Mouse (Mus musculus) limb, embryonic 12.5 days (tissue): ENCODE results near the gene Igsf21. TPM values are rescaled to one million over a fixed set of nuclear protein-coding genes. Genes with fewer than 3 reads are reported as not detected.

Experiments
- ATAC-seq: fragments of 200-750 bp; cut with Nextera tagmentation; 2 replicates; pipeline ENCODE4 v1.8.0; 2017; ENCODE audit warnings: low read depth, moderate TSS enrichment; ENCODE audit not compliant: insufficient number of reproducible peaks, insufficient read depth, low FRiP score, low TSS enrichment
- H3K27ac ChIP-seq: fragments of 300-500 bp; sonication (generic); 2 replicates; pipeline ENCODE4 v1.5.1; 2016; ENCODE audit warnings: mild to moderate bottlenecking, moderate library complexity
- H3K27me3 ChIP-seq: fragments of 300-500 bp; sonication (generic); 2 replicates; pipeline ENCODE4 v1.6.1; 2016; ENCODE audit warnings: mild to moderate bottlenecking, moderate library complexity
- H3K36me3 ChIP-seq: fragments of 300-500 bp; sonication (generic); 2 replicates; pipeline ENCODE4 v1.6.1; 2016; ENCODE audit warnings: mild to moderate bottlenecking, moderate library complexity
- H3K4me1 ChIP-seq: fragments of 300-500 bp; sonication (generic); replicated peaks from 2 replicates; pipeline ENCODE4 v1.6.1; 2016
- H3K4me2 ChIP-seq: fragments of 300-500 bp; sonication (generic); 2 replicates; pipeline ENCODE4 v1.6.1; 2016; ENCODE audit warnings: mild to moderate bottlenecking, moderate library complexity
- H3K4me3 ChIP-seq: fragments of 300-500 bp; sonication (generic); replicated peaks from 2 replicates; pipeline ENCODE4 v1.5.1; 2016; ENCODE audit warnings: mild to moderate bottlenecking
- H3K9ac ChIP-seq: fragments of 300-500 bp; sonication (generic); replicated peaks from 2 replicates; pipeline ENCODE4 v1.6.1; 2016; ENCODE audit warnings: mild to moderate bottlenecking, moderate library complexity
- H3K9me3 ChIP-seq: fragments of 300-500 bp; sonication (generic); 2 replicates; pipeline ENCODE4 v1.6.1; 2016; ENCODE audit warnings: mild to moderate bottlenecking, moderate library complexity
- WGBS: fragments of 180-500 bp; shearing (Covaris S2); methylation state at CpG from one replicate; pipeline ENCODE4 v1.1.7; 2016; 5-methylcytosine and 5-hydroxymethylcytosine counted together
- polyA plus RNA-seq: library from polyadenylated mRNA; unstranded; fragments of >200 nt; fragmentation: Nextera tagmentation; extraction: Ambion mirVana; gene quantifications from 2 replicates; pipeline ENCODE4 v1.2.1, GENCODE M21; 2016

Gene Igsf21
- polyA plus RNA-seq, 1 experiment from 2014 or later, result not detected

DNA sequence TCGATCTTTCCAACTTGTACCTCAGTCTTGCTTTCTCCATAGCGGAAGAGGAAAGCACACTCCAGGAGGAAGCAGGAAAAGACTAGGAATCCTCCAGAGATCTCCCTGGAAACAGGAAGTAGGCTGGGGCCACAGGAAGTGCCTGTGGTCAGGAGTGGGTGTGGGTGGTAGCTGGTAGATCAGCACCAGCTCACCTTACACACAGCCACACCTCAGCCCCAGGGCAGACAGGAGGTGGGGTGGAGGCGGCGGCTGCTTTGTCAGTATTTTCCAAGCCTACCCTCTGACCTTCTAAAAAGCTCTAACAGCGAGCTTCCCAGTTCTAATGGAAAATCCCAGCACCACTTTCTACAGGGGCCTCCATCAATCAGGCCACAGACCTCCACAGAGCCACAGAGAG lies 107.7 kb downstream of the Igsf21 start:
- H3K4me2 ChIP-seq, result no peak overlapping the region
- no peak overlapping the region for H3K27ac ChIP-seq
- peaks cover 16% of the 10 kb centered on the region for H3K4me1 ChIP-seq
- ATAC-seq, result no peak
- peaks cover 18% of the 10 kb centered on the region; the same call in 1 of the 2 replicates for H3K9me3 ChIP-seq
- no peaks in the 10 kb centered on the region for H3K36me3 ChIP-seq
- peaks cover 24% of the 10 kb centered on the region for H3K27me3 ChIP-seq
- no peak overlapping the region for H3K4me3 ChIP-seq
- 60% methylated on average over 5 of the region's 5 CpGs for WGBS
- no peak overlapping the region for H3K9ac ChIP-seq

DNA sequence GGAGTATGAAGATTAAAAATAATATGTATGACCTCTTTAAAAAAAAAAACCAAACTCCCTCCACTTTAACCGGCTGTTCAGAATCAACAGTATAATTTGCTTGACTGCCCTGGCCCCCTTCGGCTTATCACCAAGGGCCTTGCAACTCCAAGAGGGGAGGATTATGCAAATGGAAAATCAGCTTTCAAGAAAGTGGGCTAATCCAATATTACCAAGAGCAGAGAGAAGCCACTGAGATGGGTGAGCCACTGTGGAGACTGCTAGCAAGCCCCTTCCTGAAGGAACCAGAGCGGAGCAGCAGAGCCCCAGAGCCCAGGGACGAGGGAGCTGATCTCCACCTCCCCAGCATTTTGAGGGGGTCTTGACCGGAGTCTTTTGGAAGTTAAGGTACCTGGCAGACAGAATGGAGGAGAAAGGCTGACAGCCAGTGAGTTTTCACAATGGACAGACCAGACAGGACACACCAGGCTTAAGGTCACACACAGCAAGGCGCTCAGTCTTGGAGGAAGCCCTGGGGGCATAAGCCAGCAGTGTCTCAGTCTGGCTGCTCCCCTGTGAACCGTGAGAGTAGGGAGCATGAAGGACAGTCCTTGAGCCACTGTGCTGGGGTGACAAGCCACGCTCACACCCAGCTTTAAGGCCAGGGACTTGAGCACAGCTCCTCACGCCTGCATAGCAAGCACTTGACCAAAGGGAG lies 114.8 kb downstream of the Igsf21 start:
- no peak overlapping the region for H3K4me2 ChIP-seq
- 33% methylated on average over 9 of the region's 9 CpGs for WGBS
- peaks cover 22% of the 10 kb centered on the region for H3K27me3 ChIP-seq
- ATAC-seq, result no peak
- peaks cover 28% of the 10 kb centered on the region for H3K4me1 ChIP-seq
- no peak overlapping the region for H3K4me3 ChIP-seq
- no peak overlapping the region for H3K27ac ChIP-seq
- H3K9me3 ChIP-seq, result peaks cover 11% of the 10 kb centered on the region; the same call in 1 of the 2 replicates
- no peaks in the 10 kb centered on the region for H3K36me3 ChIP-seq
- no peak overlapping the region for H3K9ac ChIP-seq

DNA sequence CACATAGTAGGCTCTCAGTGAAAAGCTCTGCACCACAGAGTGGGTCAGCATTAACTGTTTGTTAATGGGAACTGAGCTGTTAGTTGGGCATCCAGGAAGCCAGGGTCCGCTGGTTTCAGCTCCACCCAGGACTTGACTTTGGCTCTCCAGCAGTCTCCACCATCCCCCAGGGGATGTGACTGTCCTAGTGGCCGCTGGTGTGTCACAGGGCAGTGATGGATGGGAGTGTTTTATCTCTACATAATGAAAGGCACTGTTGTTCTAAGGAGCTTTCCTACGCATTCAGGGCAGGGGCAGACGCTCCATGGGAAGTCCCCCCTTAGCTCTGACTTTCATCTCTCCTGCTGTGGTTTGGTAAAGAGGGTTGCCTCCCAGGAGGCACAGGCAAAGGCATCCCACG lies 115.4 kb downstream of the Igsf21 start:
- WGBS, result 9% methylated on average over 5 of the region's 5 CpGs
- no peak for ATAC-seq

DNA sequence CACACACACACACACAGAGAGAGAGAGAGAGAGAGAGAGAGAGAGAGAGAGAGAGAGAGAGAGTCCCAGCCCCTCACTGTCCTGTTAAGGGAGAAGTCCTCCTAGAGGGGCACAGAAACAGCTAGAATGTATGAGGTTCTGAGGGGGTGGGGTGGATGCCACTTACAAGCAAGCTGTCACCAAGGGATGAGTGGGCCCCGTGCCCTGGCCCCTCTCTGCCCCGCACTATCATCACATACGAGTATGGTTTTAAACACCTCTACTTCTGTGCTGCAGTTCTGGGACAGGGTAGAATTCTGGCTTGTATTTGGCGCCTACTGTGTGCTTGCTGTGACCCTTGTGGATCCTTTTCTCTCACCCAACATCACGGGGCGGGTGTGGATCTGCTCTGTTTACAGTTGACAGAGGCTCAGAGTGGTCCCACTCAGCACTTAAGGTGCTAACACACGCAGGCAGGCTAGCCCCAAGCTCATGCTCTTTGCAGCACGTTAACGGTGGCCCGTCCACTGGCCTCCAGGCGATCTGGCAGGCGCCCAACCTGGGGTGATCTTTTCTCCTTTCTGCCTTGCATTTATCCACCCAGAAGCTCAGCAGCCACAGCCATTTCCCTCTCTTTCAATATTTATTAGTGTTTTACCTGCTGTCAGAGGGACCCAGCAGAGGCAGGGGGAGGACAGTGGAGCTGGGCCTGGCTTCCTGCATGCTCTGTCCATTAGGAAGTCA lies 116.9 kb downstream of the Igsf21 start:
- Histone ChIP-seq H3K27ac (no peak overlapping the region), H3K4me2 (no peak overlapping the region), H3K9ac (no peak overlapping the region), H3K4me3 (no peak overlapping the region), H3K27me3 (peaks cover 18% of the 10 kb centered on the region), H3K36me3 (no peaks in the 10 kb centered on the region), H3K9me3 (no peaks in the 10 kb centered on the region), H3K4me1 (peaks cover 33% of the 10 kb centered on the region)
- ATAC-seq, result no peak
- 55% methylated on average over 12 of the region's 12 CpGs for WGBS

More for the DNA sequence above, 115.4 kb downstream of the Igsf21 start:
- no peak overlapping the region for H3K9ac ChIP-seq
- H3K4me1 ChIP-seq, result peaks cover 28% of the 10 kb centered on the region
- H3K27ac ChIP-seq, result no peak overlapping the region
- H3K4me2 ChIP-seq, result no peak overlapping the region
- H3K4me3 ChIP-seq, result no peak overlapping the region
- peaks cover 22% of the 10 kb centered on the region for H3K27me3 ChIP-seq
- H3K36me3 ChIP-seq, result no peaks in the 10 kb centered on the region
- H3K9me3 ChIP-seq, result peaks cover 6% of the 10 kb centered on the region; the same call in 1 of the 2 replicates

DNA sequence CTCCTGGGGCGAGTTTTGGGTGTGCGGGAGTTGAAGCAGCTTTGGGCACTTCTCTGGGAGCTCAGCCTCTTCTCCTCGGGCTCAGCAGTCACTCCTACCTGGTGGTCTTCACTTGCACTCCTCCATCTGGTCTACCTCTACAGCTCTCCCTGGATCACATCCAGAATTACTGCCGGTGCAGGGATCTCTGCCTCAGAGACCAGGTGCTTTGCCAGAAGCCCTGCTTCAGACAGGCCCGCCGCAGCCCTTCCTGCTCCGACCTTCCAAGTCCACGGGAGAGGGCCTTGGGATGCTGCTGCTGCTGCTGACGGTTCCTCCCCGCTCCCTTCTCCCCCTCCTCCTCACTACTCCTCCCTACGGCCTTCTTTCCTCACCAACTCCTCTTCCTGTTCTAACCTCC lies 118.5 kb downstream of the Igsf21 start:
- no peaks in the 10 kb centered on the region for H3K36me3 ChIP-seq
- ATAC-seq, result no peak
- H3K27ac ChIP-seq, result no peak overlapping the region
- peaks cover 30% of the 10 kb centered on the region for H3K4me1 ChIP-seq
- H3K9ac ChIP-seq, result no peak overlapping the region
- no peaks in the 10 kb centered on the region for H3K9me3 ChIP-seq
- peaks cover 19% of the 10 kb centered on the region for H3K27me3 ChIP-seq
- no peak overlapping the region for H3K4me3 ChIP-seq
- 74% methylated on average over 11 of the region's 11 CpGs for WGBS
- H3K4me2 ChIP-seq, result no peak overlapping the region

DNA sequence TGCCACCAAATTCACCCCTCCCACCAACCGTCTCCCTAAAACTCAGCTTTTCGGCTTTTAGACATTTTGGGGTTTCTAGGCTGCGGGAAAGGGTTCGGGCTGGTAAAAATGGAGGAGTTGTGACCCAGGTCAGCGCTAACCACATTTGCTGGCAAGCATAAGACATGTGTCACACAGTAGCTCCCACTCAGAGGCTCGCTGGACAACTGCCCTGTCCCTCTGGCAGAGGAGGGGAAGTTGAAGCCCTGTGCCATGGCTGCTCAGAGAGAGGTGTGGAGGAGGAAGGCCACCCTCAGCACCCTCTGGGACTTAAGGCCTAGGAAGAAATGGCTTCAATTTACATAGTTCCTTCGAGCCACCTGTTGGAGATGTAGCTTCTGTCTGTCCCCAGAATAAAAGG lies 120.8 kb downstream of the Igsf21 start:
- Histone ChIP-seq H3K9me3 (no peaks in the 10 kb centered on the region), H3K9ac (no peak overlapping the region), H3K27ac (no peak overlapping the region), H3K4me3 (no peak overlapping the region), H3K36me3 (no peaks in the 10 kb centered on the region), H3K4me1 (peaks cover 29% of the 10 kb centered on the region), H3K4me2 (no peak overlapping the region), H3K27me3 (peaks cover 6% of the 10 kb centered on the region)
- WGBS, result 78% methylated on average over 7 of the region's 7 CpGs
- no peak for ATAC-seq

DNA sequence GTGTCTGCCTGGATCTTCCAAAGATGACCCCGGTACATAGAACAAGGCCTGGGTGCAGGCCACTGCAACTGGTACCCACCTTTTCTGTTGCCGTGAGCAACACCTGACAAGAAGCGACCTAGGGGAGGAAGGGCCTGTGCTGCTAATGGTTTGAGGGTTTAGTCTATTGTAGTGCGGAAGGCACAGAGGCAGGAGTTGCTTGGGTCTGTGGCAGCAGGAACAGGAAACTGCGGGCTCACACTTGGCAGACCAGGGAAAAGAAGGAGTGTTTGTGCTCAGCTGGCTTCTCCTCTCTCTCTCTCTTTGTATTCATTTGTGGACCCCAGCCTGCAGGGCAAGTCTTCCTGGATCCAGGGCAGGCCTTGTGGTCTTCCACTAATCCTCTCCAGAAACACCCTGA lies 124.0 kb downstream of the Igsf21 start:
- peaks cover 6% of the 10 kb centered on the region for H3K27me3 ChIP-seq
- H3K9me3 ChIP-seq, result no peaks in the 10 kb centered on the region
- WGBS, result 89% methylated on average over 5 of the region's 5 CpGs
- no peak overlapping the region for H3K27ac ChIP-seq
- no peak for ATAC-seq
- H3K4me1 ChIP-seq, result peaks cover 15% of the 10 kb centered on the region; the same call in 1 of the 2 replicates
- no peak overlapping the region for H3K9ac ChIP-seq
- H3K4me2 ChIP-seq, result no peak overlapping the region
- H3K4me3 ChIP-seq, result no peak overlapping the region
- H3K36me3 ChIP-seq, result no peaks in the 10 kb centered on the region

DNA sequence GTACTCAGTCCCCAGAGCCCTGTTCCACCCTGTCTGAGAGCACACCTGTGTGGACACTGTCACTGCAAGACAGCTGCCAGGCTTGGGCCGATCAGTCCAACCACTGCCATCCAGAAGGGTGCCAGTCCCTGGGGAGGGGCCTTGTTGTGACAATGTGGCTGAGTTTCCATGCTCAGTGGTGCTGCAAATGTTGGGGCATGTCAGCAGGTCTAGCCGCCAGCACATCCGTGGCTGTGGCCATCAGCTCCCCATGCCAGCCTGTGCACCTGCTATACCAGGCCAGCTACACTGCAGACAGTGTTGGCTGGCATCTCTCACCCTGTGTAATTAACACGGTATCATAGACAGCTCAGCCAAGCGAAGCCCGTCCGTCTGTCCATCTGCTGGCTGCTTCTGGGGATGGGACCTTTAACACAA lies 129.3 kb downstream of the Igsf21 start:
- no peaks in the 10 kb centered on the region for H3K9me3 ChIP-seq
- no peak overlapping the region for H3K4me2 ChIP-seq
- peaks cover 12% of the 10 kb centered on the region for H3K4me1 ChIP-seq
- peaks cover 3% of the 10 kb centered on the region for H3K27me3 ChIP-seq
- no peak for ATAC-seq
- WGBS, result 92% methylated on average over 7 of the region's 7 CpGs
- H3K9ac ChIP-seq, result no peak overlapping the region
- H3K4me3 ChIP-seq, result no peak overlapping the region
- no peaks in the 10 kb centered on the region for H3K36me3 ChIP-seq
- H3K27ac ChIP-seq, result no peak overlapping the region

DNA sequence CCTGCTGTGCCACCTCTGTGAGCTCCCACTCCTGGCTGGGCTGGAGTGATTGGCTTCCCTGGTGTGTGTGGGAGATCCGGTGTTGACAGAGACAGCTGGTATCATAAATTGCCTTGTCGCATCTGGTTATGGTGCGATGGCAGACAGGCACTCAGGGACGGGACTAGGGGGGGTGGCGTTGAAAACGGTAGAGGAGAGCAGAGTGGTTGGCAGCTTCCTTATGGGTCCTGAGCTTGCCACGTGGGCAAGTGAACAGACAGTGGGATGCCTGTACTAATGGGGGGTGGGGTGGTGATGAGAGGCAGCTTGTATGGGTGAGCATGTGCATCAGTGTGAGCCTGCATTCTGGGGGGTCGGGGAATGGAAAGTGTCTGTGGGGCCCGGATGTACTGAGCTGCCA lies 130.8 kb downstream of the Igsf21 start:
- Histone ChIP-seq H3K27me3 (peaks cover 12% of the 10 kb centered on the region), H3K9ac (no peak overlapping the region), H3K4me1 (peaks cover 21% of the 10 kb centered on the region), H3K9me3 (no peaks in the 10 kb centered on the region), H3K27ac (no peak overlapping the region), H3K4me2 (no peak overlapping the region), H3K4me3 (no peak overlapping the region), H3K36me3 (no peaks in the 10 kb centered on the region)
- 75% methylated on average over 9 of the region's 9 CpGs for WGBS
- ATAC-seq, result no peak

DNA sequence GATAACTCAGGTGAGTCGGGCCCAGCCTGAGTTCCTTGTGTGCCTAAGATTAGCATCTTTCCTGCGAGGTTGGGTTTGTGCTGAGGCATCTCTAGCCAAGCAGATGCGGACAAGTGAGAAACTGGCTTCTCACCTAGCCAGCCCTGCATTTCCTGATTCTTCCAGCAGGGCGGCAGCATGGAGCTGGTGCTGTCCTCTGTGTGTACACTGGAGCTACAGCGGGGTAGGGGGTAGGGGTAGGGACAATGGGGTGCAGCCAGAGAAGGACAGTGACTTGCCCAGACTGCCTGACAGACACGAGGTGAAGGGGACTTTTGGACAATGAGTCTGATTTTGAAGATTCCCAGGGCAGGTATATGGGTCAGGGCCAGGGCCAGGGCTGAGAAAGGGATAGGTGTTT lies 131.5 kb downstream of the Igsf21 start:
- Histone ChIP-seq H3K9me3 (no peaks in the 10 kb centered on the region), H3K36me3 (no peaks in the 10 kb centered on the region), H3K4me2 (no peak overlapping the region), H3K27ac (no peak overlapping the region), H3K27me3 (peaks cover 19% of the 10 kb centered on the region), H3K9ac (no peak overlapping the region), H3K4me3 (no peak overlapping the region), H3K4me1 (peaks cover 21% of the 10 kb centered on the region)
- 92% methylated on average over 6 of the region's 6 CpGs for WGBS
- ATAC-seq, result no peak

DNA sequence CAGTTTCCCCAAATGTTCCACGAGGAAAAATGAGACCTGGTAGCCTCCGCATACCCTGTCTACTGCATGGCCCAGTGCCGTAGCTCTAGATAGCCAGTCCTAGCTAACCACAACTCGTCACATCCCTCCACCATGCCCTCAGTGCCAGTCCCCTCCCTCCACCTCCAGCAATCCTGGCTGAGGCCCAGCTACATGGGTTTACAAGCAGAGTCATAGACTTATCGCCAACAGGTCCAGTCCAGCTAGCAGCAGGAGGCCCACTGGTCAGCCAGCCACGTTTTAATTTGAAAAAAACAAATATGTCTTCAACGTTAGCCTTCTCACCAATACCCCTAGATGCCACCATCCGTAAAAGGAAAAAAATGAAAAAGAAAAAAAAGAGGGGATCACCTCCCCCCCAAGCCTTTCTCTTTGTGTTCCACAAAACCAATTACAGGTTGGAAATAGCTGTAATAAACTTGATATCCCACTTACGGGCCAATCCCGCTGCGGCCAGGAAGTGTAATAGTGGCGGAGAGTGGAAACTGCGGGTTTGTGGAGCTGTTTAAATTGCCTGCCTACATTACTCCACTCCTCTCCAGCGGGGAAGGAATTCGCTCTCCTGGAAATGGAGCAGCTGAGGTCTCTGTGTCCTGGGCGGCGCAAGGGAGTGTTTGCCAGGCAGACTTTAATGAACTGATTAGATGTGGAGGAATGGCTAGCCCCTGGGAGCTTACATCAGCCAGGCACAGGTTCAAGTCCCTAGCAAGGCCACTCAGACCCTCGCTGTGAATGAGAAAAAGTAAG lies 132.7 kb downstream of the Igsf21 start:
- Histone ChIP-seq H3K4me3 (no peak overlapping the region), H3K4me2 (no peak overlapping the region), H3K27ac (peak overlapping the region; percentile 70), H3K27me3 (peaks cover 30% of the 10 kb centered on the region), H3K4me1 (peaks cover 31% of the 10 kb centered on the region), H3K9ac (no peak overlapping the region), H3K9me3 (no peaks in the 10 kb centered on the region), H3K36me3 (no peaks in the 10 kb centered on the region)
- ATAC-seq, result peak; percentile 56; the same call in 1 of the 2 replicates
- WGBS, result 53% methylated on average over 18 of the region's 18 CpGs
